ENCODE assay signal across 10 mouse cellular contexts in the genomic region with DNA sequence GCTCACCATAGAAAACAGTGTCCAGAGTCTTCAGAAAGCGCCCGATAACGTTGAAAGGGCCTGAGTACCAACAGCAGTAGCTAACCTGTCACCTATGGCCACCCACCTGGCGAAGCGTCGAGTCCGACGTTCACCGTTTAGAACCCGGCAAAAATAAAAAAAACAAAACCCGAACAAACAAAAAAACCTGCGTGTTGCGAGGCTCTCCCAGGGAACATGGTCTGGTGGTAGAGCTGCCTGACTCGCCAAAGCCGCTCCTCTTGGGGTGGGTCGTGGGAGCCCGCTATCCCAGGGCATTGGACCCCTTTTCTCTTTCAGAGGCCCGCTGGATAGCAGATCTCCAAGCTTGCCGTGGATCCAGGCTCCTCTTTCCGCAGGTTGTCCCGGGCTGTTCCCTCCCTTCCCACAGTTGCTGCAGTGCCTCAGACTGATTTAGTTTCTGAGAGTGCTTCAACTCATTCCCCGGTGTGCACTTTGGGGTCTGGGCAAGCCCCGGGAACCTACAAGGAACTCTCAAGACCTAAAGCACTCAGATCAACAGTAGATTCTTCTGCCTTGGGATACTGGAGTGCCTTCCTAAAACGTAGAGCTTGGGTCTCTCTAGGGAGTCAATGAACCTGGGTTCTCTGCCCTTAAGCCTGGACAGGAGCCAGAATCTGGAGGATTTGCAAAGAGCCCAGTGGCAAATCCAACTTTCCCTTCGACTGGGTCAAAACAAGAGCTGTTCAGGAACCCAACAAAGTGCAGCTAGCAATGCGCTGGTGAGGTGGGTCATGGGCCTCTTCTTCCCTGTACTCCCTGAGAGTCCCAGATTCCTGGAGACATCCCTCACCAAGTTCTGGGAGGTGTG. TPM values are rescaled to one million over a fixed set of nuclear protein-coding genes. Genes with fewer than 3 reads are reported as not detected.
A peak's percentile ranks its signal among the peaks of the same experiment; 100 is the strongest.
DNase-seq lines count a peak whose midpoint lies in the region; ATAC-seq lines count a peak whose summit lies in the region.
"Had no signal": no experiment of that assay in that cellular context is flagged by ENCODE, and none has a peak within 500 bp of the region (broad histone marks: within the 10 kb centered on the region; RNA-seq: fewer than 3 reads in every experiment).

No protein-coding gene starts in this region.

- peak overlapping the region in 1 of 2 experiments; percentile 1; a peak in 1 of 4 replicates for H3K4me3 ChIP-seq in heart, embryonic 14.5 days (ENCODE audit: control insufficient read depth in 1 of 2, insufficient read depth in 1 of 2, low read depth in 1 of 2, low read length in 2 of 2)
- no peak overlapping the region; the same call in 1 of the 2 replicates for H3K4me3 ChIP-seq in hindbrain, embryonic 11.5 days (ENCODE audit: low read depth, low read length)
- H3K4me3 ChIP-seq in midbrain, embryonic 11.5 days (ENCODE audit: low read depth, low read length): peak overlapping the region; percentile 4; the same call in 1 of the 2 replicates

- H3K27ac ChIP-seq in heart, embryonic 14.5 days (replicated peaks in 1 of 2; ENCODE audit: control insufficient read depth in 1 of 2, insufficient read depth in 1 of 2, low read depth in 2 of 2, low read length in 2 of 2): no peak overlapping the region
- H3K27ac ChIP-seq in hindbrain, embryonic 11.5 days (ENCODE audit: low read depth, low read length): no peak overlapping the region
- no peak overlapping the region for H3K27ac ChIP-seq in midbrain, embryonic 11.5 days (ENCODE audit: low read depth, low read length)

- ATAC-seq in heart, embryonic 14.5 days (ENCODE audit: insufficient number of reproducible peaks, insufficient read depth, low FRiP score, low read depth): no peak
- no peak for ATAC-seq in hindbrain, embryonic 11.5 days (ENCODE audit: low FRiP score)
- ATAC-seq in midbrain, embryonic 11.5 days (ENCODE audit: low FRiP score): no peak

- peaks cover 90% of the 10 kb centered on the region for H3K27me3 ChIP-seq in heart, embryonic 14.5 days (ENCODE audit: control insufficient read depth, insufficient read depth, low read length)
- H3K27me3 ChIP-seq in hindbrain, embryonic 11.5 days (ENCODE audit: control insufficient read depth, insufficient read depth, low read length): peaks cover 78% of the 10 kb centered on the region
- H3K27me3 ChIP-seq in midbrain, embryonic 11.5 days (ENCODE audit: control insufficient read depth, insufficient read depth, low read length): peaks cover 80% of the 10 kb centered on the region

- no peaks in the 10 kb centered on the region for H3K9me3 ChIP-seq in heart, embryonic 14.5 days (ENCODE audit: control insufficient read depth, low read length)
- H3K9me3 ChIP-seq in hindbrain, embryonic 11.5 days (ENCODE audit: control insufficient read depth, low read length): no peaks in the 10 kb centered on the region
- no peaks in the 10 kb centered on the region for H3K9me3 ChIP-seq in midbrain, embryonic 11.5 days (ENCODE audit: control insufficient read depth, low read length)

- 6% methylated on average over 26 of the region's 26 CpGs for WGBS in heart, embryonic 14.5 days
- 5% methylated on average over 26 of the region's 26 CpGs for WGBS in hindbrain, embryonic 11.5 days
- 4% methylated on average over 26 of the region's 26 CpGs for WGBS in midbrain, embryonic 11.5 days

- H3K4me2 ChIP-seq in heart, embryonic 14.5 days (ENCODE audit: low read length): peak overlapping the region; percentile 31
- no peak overlapping the region; the same call in 1 of the 2 replicates for H3K4me2 ChIP-seq in hindbrain, embryonic 11.5 days (replicated peaks; ENCODE audit: low read depth, low read length)
- peak overlapping the region; percentile 17 for H3K4me2 ChIP-seq in midbrain, embryonic 11.5 days

- no peak for DNase-seq in heart, adult 11 months
- peak; percentile 23 for DNase-seq in NIH3T3 (ENCODE audit: low read depth)
- DNase-seq in hindbrain, embryonic 11.5 days (ENCODE audit: low spot score): peak; percentile 45
- peak; percentile 94 for DNase-seq in midbrain, embryonic 11.5 days (ENCODE audit: low spot score, missing footprints)
- no peak for DNase-seq in right cerebral cortex, postnatal 10 days (ENCODE audit: low spot score in 2 of 2)
- no peak for DNase-seq in frontal cortex, postnatal 25 days (ENCODE audit: low spot score in 2 of 2)
- DNase-seq in cerebellum, adult 9-10 months: no peak
- DNase-seq: cerebellum, postnatal 10 days; lung, adult 18-20 months had no signal

- no peak overlapping the region for H3K9ac ChIP-seq in heart, embryonic 14.5 days (ENCODE audit: low read length)
- H3K9ac ChIP-seq in hindbrain, embryonic 11.5 days (ENCODE audit: low read depth, low read length): no peak overlapping the region
- H3K9ac ChIP-seq in midbrain, embryonic 11.5 days (ENCODE audit: low read length): no peak overlapping the region

- H3K36me3 ChIP-seq in heart, embryonic 14.5 days (ENCODE audit: control insufficient read depth, insufficient read depth, low read length): no peaks in the 10 kb centered on the region
- no peaks in the 10 kb centered on the region for H3K36me3 ChIP-seq in hindbrain, embryonic 11.5 days (ENCODE audit: control insufficient read depth, insufficient read depth, low read length)
- H3K36me3 ChIP-seq in midbrain, embryonic 11.5 days (ENCODE audit: control insufficient read depth, insufficient read depth, low read length): no peaks in the 10 kb centered on the region

- peaks cover 0 to 13% of the 10 kb centered on the region in 2 experiments; a peak in 2 of 4 replicates for H3K4me1 ChIP-seq in heart, embryonic 14.5 days (ENCODE audit: control insufficient read depth in 2 of 2, insufficient read depth in 2 of 2, low read length in 2 of 2)
- H3K4me1 ChIP-seq in hindbrain, embryonic 11.5 days (replicated peaks; ENCODE audit: control insufficient read depth, insufficient read depth, low read length): peaks cover 9% of the 10 kb centered on the region
- H3K4me1 ChIP-seq in midbrain, embryonic 11.5 days (ENCODE audit: control insufficient read depth, insufficient read depth, low read length): peaks cover 9% of the 10 kb centered on the region

RNA-seq across cellular contexts. Expression of a gene that starts 3.3 kb away (rescaled TPM):
- 0.09 TPM in 1 of 2 replicates, not detected in the other for polyA plus RNA-seq in heart, embryonic 14.5 days (2014; fragmentation: Nextera tagmentation; extraction: Ambion mirVana)
- 0.95 and 0.99 TPM in 2 replicates for polyA plus RNA-seq in hindbrain, embryonic 11.5 days (2014; fragmentation: Nextera tagmentation; extraction: Ambion mirVana)
- 1.5 and 1.6 TPM in 2 replicates for polyA plus RNA-seq in midbrain, embryonic 11.5 days (2014; fragmentation: Nextera tagmentation; extraction: Ambion mirVana)

RNA-seq across cellular contexts. Expression of a gene that starts 20.5 kb away (rescaled TPM):
- polyA plus RNA-seq in heart, embryonic 14.5 days (2014; fragmentation: Nextera tagmentation; extraction: Ambion mirVana): 19.0 and 20.2 TPM in 2 replicates
- polyA plus RNA-seq in hindbrain, embryonic 11.5 days (2014; fragmentation: Nextera tagmentation; extraction: Ambion mirVana): 24.5 and 27.0 TPM in 2 replicates
- polyA plus RNA-seq in midbrain, embryonic 11.5 days (2014; fragmentation: Nextera tagmentation; extraction: Ambion mirVana): 22.0 and 23.3 TPM in 2 replicates

RNA-seq across cellular contexts. Expression of a gene that starts 20.6 kb away (rescaled TPM):
- 22.3 and 23.0 TPM in 2 replicates for polyA plus RNA-seq in heart, embryonic 14.5 days (2014; fragmentation: Nextera tagmentation; extraction: Ambion mirVana)
- 28.1 and 28.6 TPM in 2 replicates for polyA plus RNA-seq in hindbrain, embryonic 11.5 days (2014; fragmentation: Nextera tagmentation; extraction: Ambion mirVana)
- 23.8 and 26.2 TPM in 2 replicates for polyA plus RNA-seq in midbrain, embryonic 11.5 days (2014; fragmentation: Nextera tagmentation; extraction: Ambion mirVana)

RNA-seq across cellular contexts. Expression of a gene that starts 55.3 kb away (rescaled TPM):
- polyA plus RNA-seq in heart, embryonic 14.5 days (2014; fragmentation: Nextera tagmentation; extraction: Ambion mirVana): 430 and 438 TPM in 2 replicates
- polyA plus RNA-seq in hindbrain, embryonic 11.5 days (2014; fragmentation: Nextera tagmentation; extraction: Ambion mirVana): 517 and 551 TPM in 2 replicates
- polyA plus RNA-seq in midbrain, embryonic 11.5 days (2014; fragmentation: Nextera tagmentation; extraction: Ambion mirVana): 523 and 552 TPM in 2 replicates

Comparison
In these comparisons a context has a peak if more than half of its experiments do, and no peak if none do; other contexts are left out.
1. DNase-seq: peak in NIH3T3 (single experiment), hindbrain, embryonic 11.5 days (single experiment) and midbrain, embryonic 11.5 days (single experiment); none in heart, adult 11 months (single experiment), right cerebral cortex, postnatal 10 days (0 of 2), frontal cortex, postnatal 25 days (0 of 2) and cerebellum, adult 9-10 months (single experiment).